Mouse (Mus musculus): ENCODE measurements at regions not wholly inside any gene's neighbourhood (a gene's known extent, or its start where the extent isn't known, plus 50 kb on each side); places are given as distances from the start of the nearest gene placed in this dataset.
"Not testable (repeated sequence)": the region's sequence is repeated elsewhere in the genome, so short reads cannot be mapped to it uniquely, and the experiment has no call there.

DNA sequence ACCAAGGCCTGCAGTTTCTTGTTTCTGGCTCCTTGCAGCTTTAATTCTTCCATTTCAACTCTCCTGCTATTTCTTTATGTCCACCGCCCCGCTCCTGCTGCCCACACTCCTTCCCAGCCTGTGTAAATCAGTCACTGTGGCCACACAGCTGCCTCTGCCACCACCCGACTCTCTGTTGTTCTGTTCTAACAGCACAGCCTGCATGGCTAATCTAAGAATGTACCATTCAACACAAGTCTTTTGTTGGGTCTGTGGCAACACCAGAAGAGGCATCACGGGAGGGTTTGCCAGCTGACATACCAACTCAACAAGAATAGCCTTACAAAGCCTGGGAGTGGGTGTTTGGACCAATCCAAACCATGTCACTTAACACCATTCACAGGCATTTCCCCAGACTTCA lies 264.9 kb upstream of the Pum3 start:
- no peak for DNase-seq

DNA sequence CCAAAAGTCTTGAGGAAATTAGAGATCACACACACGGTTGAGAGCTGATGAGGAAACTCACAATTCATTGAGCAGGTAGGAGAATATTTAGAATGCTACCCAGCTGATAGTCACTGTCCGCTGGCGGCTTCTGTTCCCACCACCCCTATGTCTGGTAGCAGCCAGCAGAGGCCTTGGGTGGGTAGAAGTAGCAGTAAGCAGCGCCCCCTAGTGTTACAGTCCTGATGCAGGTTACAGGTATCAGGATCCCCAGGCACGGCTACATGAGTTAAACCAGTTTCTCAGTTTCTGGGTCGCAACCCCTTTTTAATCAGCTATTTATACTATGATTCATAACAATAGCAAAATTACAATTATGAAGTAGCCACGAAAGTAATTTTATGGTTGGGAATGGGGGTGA lies 264.1 kb upstream of the Pum3 start:
- no peak for DNase-seq

DNA sequence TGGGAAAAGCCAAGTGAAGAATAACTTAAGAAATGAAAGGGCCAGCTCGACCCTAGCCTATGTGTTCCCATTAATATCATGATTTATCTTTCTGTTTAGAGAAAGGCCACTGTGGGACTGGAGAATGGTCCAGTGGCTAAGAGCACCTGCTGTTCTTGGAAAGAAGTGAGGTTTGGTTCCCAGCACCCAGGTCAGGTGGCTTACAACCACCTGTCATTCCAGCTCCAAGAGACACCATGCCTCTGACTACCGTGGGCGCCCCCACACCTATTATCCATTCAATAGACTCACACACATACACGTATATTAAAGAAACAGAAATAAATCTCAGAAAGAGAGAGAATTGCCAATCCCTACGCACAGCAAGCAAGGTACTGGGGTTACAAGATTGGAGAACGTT lies 263.3 kb upstream of the Pum3 start:
- DNase-seq, result no peak

DNA sequence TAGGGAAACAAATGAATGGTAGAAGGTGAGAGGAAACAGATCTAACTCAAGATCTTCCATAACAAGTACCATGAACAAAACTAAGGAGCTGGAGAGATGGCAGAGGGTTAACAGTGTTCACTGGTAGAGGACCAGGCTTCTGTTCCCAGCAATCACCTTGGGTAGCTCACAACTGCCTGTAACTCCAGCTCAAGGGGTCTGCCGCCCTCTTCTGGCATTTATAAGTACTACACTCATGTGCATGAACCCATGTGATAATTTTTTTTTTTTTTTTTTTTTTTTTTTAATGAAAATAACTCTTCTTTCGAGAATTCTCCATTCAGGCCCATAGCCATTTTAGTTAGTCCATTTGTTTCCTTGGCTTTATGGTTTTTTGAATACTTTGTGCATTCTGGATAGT lies 253.8 kb upstream of the Pum3 start:
- no peak for DNase-seq

DNA sequence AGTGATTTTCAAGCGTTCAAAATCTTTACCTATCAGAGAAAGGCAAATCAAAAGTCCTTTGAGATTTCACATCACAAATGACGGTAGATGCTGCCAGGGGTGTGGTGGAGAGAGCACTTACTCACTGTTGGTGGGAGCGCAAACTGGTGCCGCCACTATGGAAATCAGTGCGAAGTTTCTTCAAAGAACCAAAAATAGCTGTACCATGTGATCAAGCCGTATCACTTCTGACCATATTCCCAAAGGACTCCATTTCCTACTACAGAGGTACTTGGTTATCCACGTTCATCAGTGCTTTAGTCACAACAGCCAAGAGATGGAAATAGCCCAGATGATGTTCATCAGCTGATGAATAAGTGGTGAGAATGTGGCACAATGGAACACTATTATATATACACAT lies 249.8 kb upstream of the Pum3 start:
- no peak for DNase-seq

DNA sequence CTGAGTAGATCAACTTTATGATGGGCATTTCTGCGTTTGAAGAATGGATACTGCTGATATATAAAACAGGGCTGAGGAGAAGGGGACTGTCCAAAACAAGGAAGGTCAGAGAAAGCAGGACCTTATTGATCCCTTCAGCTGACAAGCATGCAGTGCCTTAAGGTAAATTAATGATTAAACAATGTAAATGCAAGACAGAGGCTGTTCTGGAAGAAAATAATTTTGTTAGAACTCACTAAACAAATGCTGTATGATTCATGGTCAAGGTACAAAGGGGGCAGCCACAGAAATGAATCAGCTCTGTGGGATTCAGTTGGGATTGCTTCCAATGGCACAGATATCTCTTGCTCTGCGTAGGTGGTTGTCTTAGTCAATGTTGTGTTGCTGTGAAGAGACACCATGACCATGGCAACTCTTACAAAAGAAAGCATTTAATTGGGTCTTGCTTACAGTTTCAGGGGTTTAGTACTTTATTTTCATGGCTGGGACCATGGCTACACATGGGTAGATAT lies 243.1 kb upstream of the Pum3 start:
- no peak for DNase-seq

DNA sequence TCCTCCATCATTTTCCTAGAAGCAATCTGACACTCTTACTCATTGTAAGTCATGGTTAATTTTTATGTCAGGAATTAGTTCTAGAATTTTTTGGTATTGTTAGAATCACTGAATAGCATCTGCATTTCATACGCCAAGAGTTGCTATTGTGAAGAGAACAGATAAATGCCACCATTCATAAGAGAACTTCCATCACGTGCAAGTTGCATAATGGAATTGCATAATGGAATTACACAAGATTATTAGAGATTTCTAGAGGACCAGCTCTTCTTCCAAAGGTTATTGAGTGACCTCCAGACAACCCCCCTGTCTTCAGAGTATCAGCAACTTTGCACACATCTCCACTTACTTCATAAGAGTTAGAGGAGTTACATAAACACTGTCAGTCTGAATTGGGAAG lies 233.7 kb upstream of the Pum3 start:
- no peak for DNase-seq

DNA sequence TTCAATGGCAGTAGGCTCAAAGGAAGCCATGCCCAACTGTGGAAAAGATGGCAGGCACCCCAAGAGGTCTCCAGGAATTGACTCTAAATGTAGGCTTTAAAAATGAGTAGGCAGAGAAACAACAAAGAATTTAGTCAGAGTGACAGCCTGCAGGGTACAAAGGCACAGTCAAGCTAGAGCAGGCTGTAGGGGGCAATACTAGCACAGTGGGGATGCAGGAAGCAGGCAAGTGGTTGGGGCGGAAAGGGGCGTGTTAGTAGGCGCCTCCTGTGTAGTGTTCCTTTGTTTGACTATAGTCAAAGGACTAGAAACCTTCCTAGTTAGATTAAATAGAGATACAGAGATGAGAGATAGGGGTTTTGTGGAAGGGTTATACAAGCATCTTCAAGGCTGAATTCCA lies 211.4 kb upstream of the Pum3 start:
- no peak for DNase-seq

DNA sequence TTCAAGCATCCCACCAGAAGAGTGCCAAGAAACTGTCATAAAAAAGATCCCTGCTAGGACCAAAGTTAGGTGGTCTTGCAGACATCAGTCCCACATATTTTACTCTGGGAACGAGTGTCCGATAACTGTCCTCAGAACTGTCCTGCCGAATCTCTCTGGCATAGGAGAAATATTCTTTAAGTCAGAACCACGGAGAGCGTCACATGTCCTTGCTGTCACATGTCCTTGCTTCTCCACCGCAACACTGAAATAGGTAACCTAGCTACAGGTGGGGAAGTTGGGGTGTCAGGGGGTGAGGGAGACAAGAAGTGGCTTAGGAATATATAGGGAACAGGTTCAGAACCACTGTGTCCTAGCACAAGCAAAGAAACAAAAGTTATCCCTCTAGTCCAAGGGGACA lies 203.5 kb upstream of the Pum3 start:
- DNase-seq, result no peak

DNA sequence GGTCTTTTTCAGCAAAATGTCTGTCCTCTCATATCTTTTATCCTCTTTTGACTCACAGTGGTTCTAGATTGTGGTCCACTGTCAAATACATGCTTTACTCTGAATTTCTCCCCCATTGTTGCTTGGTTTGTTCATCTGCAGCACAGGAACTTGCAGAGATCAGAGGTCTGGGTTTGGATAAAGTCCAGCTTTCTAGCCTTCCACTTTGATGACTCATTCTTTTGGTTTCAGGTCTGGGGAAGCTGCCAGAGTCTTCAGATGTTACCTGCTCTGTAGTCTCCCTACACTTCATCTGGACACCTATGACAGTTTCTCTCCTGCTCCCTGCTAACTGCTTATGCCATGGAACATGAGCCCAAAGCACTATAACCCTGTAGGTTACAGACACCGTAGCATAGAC lies 198.0 kb upstream of the Pum3 start:
- DNase-seq, result no peak

DNA sequence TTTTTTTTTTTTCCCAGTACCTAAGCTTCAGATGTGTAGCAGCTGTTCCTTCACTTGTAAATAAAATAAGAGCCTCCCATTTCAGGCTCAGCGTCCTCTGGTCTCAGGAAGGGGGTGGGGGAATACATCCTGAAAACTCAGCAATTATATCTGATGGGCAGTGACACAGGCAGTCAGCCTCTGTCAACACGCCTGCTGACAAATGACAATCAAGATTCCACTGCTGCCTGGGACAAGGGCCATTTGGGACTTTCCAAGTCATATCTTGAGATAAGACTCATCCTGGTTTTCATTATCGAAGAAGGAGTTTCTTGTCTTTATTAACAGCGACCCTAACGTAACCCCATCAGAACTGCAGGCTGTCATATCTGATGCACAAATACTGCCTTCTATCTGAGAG lies 187.9 kb upstream of the Pum3 start:
- no peak for DNase-seq

DNA sequence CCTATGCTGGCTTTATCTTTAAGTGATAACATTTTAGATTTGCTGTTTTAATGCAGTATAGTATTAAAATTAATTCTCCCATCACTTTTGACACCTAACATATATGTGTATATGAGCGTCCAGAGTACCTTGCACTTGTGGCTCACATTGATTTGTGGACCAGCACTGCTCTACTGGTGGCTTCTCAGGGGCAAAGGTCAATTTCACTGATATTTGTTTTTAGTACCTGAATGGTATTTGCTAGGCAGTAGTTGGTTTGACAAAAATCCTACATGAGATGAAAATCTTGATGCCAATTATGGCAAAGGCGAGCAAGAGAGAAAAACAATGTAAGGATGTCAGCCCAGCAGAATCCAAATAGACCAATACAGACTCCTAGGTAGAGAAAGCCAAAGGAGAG lies 177.3 kb upstream of the Pum3 start:
- DNase-seq, result no peak

DNA sequence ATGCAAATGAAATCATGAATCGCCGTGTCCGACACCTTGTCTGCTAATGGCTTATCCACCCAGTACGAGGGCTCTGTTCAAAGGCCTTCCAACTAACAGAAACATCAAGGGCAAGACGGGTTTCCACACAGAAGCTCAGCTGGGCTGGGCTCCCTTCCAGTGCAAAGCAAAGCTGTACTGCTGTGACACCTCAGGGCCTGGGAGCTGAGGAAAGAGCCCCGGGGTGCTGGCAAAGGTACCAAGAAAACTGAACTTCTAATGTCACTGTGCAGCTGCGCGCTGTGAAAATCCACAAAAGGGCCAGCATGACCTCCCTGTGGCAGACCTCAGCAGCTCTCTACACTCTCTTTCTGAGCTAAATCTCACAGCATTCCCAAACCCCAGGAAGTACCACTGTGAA lies 173.7 kb upstream of the Pum3 start:
- DNase-seq, result no peak

DNA sequence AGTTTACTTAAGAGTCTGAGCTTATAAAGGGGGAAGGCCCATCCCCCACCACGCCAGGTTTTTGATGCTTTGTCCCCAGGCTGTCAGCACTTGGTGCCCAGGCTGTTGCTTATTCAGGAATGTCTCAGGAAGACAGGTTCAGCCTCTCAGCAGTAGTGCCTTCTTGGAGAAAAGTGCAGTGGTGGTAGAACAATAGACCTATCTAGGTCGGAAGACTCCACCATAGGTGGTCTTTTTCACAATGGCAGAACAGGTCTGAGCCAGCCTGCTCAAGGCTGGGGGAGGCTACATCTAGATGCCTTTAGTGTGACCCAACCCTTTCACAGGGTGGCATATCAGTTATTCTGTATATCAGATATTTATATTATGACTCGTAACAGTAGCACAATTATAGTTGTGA lies 171.9 kb upstream of the Pum3 start:
- DNase-seq, result no peak

DNA sequence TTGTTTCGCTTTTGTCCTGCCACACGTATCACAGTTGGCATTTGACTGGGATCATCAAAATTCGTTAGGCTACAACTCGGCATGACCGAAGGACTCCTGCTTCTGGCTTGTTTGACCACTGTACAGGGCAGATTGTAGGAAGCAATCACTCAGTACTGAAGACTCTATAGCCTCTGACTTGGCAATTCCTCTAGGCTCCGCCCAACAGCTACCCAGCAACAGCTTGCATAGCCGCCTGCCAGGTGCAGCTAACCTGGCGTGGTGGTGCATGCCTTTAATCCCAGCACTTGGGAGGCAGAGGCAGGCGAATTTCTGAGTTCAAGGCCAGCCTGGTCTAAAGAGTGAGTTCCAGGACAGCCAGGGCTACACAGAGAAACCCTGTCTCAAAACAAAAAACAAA lies 170.8 kb upstream of the Pum3 start:
- DNase-seq, result not testable (repeated sequence)

DNA sequence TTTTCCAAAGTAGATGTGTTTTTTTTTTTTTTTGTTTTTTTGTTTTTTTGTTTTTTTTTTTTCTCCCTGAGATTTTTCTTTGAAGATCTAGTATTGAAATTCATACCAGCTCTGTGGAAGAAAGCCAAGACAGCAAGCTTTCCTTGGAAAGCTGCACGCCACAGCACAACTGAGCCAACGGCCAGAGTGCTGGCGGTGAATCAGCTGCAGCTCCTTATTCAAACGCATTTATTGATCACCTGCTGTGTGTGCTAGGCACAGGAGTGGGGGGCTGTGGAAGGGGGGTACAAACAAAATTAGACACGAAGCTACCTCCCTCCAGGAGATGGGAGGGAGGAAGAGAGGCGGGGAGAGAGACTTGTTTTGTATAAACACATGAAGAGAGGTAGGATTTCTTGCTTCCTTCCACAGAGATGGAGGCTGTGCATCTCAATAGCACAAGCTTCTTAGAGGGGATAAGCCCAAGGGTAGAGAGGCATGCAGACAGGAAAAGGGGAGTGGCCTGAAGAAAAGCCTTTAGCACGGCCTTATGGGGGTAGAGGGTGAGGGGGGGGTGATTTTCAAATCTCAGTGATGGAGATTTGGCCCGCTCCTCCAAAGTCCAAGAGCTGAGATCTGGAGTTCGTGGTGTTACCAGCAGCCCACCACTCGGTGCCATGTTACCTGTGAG lies 170.1 kb upstream of the Pum3 start:
- no peak for DNase-seq

DNA sequence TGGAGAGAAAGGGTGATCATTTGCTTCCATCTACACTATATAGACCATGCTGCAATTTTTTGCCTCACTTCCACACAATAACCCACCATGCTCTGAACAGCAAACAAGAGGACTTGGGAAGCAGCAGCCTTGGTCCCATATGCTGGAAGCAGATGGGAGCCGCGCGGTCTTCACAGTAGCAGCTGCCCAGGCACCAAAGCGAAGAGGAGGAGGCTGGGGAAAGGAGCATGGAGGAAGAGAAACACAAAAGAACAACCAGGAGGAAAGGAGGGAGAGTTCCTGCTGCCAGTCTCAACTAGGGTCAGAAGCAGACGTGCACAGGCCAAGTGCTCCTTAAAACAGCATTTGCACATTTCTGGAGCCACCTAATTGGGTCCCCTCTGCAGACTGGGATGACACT lies 168.7 kb upstream of the Pum3 start:
- no peak for DNase-seq

DNA sequence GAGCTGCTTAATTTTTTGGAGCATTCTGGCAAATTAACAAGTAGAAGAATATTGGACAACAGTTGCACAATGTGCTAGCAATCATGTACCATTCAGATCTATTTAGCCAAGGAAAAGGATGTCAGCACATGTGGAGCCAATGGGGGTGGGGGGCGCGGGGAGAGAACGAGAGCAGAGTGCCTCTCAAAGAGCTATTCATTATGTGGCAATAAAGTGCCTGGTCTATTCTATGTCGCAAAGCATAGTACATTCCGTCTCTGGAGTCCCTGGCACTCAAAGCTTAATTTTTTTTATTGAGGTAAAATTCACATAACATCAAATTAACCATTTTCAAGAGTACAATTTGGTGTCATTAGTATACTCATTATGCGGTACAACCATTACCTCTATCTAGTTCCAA lies 155.9 kb upstream of the Pum3 start:
- no peak for DNase-seq

DNA sequence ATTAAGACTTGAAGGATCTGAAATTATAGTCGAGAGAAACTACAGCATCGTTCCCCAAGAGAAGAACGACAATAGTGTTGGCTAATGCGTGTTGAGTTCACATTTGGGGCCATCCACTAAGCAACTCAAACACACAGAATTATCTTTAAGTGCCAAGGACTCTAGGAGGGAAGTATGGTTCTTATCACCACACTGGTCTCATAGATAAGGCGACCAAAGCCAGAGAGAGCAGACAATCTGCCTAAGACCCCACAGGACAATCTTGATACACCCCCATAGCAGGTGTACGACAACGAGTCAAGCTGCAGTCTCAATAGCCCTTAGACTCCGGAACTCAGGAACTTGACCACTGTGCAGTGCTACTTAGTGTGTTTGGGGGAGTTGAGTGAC lies 152.5 kb upstream of the Pum3 start:
- no peak for DNase-seq

DNA sequence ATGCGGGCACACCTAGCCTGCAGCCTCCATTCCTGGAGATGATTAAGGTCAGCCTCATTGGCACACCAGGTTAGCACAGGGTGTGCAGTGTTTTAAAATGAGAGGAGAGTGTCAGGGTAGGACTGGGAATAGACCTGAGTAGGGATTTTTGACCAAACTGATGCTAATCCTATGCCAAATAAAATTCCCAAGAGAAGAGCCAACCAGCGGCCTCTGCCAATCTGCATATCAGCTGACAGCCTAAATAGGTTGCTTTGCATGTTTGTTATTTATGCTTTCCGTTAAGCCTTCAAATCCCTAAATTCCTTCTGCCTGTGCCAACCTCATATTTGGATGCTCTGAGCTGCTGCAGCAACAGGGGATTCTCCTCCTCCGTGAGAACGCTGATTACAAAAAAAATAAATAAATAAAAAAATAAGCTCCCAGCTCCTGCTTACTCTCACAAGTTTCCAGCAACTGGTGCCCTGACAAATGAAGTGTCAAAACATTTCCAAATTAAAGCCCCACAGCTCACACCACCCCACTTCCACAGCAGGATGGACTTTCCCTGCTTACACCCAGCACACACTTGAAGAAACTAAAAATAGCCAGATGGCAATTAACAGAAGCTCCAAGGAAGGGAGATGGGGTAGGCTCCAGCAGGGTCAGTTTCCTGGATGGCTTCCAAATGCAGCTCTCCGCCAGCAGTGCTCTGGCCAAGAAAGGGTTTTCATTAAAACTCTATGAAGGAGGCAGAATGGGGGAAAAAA lies 151.9 kb upstream of the Pum3 start:
- DNase-seq, result no peak

DNA sequence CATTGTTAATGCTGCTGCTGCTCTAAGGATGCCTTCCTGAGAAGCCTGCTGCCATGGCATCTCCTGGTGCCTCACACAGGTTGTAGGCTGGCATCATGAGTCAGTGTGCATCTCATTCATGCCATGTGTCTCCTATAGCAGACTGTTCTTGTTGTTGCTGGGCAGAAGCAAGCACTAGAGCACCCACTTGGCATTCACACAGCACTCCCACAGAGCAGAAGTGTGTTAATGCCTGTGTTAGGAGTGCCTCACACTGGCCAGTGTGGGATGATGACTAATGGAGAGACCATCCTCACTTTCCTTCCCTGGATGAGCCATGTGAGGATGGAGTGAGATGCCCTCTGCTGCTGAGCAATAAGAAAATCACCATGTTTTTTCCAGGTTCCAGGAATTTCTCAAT lies 146.9 kb upstream of the Pum3 start:
- no peak for DNase-seq

DNA sequence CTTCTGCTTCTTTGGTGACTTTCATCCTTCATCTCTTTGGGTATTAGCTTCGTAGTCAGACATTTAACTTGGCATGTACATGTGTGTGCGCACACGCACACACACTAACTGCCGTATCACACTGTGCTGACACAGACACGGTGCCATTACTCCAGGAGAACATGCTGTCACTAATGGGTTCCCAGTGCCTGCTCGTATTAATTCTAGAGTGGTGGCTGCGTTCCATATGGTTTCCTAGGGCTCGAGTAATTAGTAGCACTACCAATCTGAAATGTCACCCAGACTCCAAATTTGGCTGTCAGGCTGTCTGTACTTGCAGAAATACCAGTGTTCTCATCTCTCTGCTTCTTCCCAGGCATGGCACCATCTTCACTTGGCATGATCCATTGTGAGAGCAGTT lies 137.3 kb upstream of the Pum3 start:
- no peak for DNase-seq

DNA sequence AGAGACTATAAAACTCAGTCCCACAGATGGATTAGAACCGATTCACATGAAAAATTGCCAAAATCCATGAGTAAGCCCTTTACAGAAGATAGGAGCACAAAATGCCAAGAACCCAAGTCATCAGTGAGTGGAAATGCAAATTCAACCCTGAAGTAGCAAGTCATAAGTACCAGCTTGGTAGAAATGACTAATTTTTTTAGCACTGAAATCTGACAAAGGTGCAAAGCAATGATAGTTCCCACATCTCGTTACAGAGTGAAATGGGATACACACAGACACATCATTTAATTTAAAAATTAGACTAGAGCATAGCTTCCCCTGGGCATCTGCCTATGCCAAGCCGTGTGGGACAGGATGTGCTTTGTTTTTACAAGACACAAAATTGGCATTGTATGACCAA lies 136.4 kb upstream of the Pum3 start:
- DNase-seq, result no peak

DNA sequence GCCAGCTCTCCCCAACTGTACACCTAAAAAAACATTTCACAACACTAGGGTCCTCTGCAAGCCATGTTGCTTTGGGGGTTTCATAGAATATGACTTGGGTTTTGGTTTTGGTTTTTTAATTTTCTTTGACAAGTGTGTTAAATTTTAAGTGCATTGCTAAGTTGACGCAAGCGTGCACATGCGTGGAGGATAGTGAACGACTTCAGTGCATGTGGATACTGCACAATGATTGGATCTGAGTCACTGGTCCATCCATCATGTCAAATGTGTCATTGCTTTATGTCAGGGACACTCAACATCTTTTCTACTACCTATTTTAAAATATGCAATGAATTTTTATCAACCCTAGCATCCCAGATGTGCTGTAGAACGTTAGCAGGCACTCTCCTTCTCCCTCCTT lies 134.5 kb upstream of the Pum3 start:
- DNase-seq, result no peak

DNA sequence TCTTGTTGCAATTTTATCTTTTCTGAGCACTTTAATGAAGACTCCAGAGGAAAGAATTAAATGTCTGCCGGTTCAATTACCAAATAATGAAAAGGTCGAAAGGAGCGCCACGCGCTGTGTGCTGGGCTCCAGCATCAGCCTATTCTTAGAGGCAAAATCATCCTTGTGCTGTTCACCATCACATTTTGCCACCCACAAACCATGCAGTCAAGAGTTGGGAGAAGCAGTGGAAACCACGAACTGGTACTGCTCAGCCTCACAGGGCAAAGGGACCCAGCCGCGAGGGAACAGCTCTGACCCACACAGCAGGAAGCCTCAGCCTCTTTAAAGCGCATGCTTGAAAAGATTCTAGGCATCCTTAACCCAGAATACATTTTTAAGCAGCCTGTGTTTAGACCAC lies 134.0 kb upstream of the Pum3 start:
- no peak for DNase-seq
